Mouse (Mus musculus) small intestine, adult 2 months (tissue): ENCODE results near the gene Upk1b.

ENCODE experiments used
- CTCF ChIP-seq: fragments of 200-500 bp; IDR thresholded peaks from 2 replicates; pipeline ENCODE4 v1.5.1; 2012; ENCODE audit warnings: low read depth, mild to moderate bottlenecking, control low read depth, inconsistent platforms, low read length, moderate library complexity, mixed read lengths; ENCODE audit not compliant: insufficient replicate concordance, insufficient read length; ENCODE audit errors: extremely low read depth
- POLR2A ChIP-seq: fragments of 200-500 bp; IDR thresholded peaks from 2 replicates; pipeline ENCODE4 v1.6.1; 2012; ENCODE audit warnings: low read depth, mild to moderate bottlenecking, control low read depth, inconsistent platforms, low read length, moderate library complexity

GRCm38 (mm10) chr16:38756177-38756503 is 44.0 kb downstream of the Upk1b start:
- TF ChIP-seq CTCF (no peak), POLR2A (no peak)
